Mouse (Mus musculus) cerebellum, adult 2 months (tissue): Measurements from ENCODE around the gene Ggcx.

Experiments
- CTCF ChIP-seq: fragments of 200-500 bp; IDR thresholded peaks from 2 replicates; pipeline ENCODE4 v1.5.1; 2011; ENCODE audit warnings: low read depth, mild to moderate bottlenecking, control low read depth, low read length, moderate library complexity, borderline replicate concordance; ENCODE audit not compliant: insufficient read depth
- POLR2A ChIP-seq: fragments of 200-500 bp; IDR thresholded peaks from 2 replicates; pipeline ENCODE4 v1.6.1; 2011; ENCODE audit warnings: low read length, control low read depth, borderline replicate concordance; ENCODE audit not compliant: insufficient read depth

DNA sequence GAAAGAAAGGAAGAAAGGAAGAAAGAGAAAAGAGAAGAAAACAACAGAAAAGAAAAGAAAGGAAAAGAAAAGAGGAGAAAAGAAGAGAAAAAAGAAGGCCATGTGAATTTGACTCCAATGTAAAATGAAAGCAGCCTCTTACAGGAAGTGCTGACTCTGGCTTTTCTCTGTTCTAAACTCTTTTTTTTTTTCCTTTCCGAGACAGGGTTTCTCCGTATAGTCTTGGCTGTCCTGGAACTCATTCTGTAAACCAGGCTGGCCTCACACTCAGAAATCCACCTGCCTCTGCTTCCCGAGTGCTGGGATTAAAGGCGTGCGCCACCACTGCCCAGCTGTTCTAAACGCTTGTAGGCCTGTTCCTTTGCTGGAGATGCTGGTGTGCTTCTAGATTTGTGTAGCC lies 31.6 kb upstream of the Ggcx start:
- TF ChIP-seq CTCF = no peak
- no peak for TF ChIP-seq POLR2A
